Mouse (Mus musculus) B cell, adult 2 months (primary cell): ENCODE data around the gene Neurl3.
A peak's percentile ranks its signal among the peaks of the same experiment; 100 is the strongest.

Source experiments
- DNase-seq, 2 experiments: peaks; one replicate each; pipeline ENCODE4 v3.0.0; 2022

The Neurl3 gene

DNA sequence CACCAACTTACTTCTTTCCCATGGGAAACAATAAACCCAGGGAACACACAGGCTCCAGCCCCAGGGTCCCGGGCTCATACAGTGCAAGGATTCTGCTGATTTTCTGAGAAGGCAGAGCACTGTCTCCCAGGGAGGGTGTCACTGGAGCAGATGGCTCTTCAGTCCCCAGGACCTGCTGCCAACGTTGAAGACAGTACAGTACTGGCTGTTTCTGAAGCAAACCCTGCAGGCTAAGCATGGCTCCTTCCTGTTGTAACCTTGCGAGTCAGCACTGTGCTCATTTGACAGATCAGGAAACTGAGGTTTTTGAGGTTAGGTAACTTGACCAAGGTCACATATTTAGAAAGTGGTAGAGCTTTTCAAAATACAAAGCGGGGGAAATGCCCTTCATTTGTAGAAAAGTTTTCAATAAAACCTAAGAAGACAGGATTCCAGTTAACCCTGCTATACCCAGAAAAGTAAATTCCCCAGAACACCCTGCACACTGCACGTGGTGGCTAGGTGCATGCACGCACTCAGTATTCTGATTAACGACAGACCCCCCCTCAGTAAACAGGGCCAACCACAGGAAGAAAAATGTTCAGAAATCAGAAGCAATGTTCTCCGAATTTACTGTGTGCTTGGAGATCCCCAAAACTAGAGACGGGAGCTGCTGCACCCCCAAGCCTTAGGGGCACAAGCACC, 22.1 kb upstream of the Neurl3 start:
- peak in 1 of 2 experiments; percentile 45 for DNase-seq

DNA sequence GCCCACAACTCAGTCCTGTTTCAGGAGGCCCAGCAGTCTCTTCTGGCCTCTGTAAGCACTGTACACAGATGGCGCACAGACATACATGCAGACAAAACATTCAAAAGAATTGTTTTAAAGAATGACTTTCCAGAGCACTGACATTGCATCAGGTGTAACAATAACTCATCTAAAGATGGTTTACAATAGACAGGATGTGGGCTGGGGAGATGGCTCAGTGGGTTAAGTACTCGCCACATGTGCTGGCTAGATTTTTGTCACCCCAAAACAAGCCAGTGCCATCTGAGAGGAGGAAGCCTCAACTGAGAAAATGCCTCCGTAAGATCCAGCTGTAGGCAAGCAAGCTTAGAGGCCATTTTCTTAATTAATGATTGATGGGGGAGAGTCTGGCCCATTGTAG, 19.9 kb upstream of the Neurl3 start:
- peak in 1 of 2 experiments; percentile 54 for DNase-seq

DNA sequence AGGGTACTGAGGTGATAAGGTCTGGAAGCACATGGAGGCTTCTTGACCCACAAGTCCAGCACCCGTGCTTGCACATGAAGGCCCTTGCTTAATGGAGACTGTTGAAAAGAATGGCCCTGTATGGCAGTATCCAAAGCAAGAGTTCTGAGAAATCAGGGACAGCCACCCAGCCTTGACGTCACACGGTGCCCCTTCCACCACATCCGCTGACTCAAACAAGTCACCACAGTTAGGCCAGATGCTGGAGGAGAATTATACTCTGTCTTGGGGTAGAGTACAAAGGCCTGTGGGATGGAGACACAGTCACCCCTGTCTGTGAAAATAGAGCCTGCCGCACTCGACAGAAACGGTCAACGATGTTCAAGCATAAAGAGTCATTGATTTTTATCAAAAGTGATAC, 19.0 kb upstream of the Neurl3 start:
- no peak for DNase-seq

DNA sequence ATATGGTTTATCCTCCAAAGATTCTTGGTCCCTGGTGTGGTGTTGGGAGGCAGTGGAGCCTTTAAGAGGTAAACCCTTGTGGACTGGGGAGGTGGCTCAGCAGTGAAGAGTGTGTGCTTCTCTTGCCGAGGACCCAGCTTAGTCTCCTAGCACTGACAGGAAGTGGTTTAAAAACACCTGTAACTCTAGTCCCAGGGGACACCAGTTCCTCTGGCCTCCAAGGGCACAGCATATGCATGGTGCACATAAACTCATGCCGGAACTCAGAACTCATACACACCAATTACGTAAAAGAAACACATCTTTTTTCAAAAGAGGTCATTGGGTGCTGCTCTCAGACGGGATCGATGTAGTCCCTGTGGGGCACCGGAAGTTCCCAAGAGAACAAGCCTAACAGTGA, 7.4 kb upstream of the Neurl3 start:
- DNase-seq = peak; percentile 77 to 82

- no peak for DNase-seq
Observed at GRCm38 (mm10) chr1:36280938-36281337, 6.5 kb upstream of the Neurl3 start.

DNA sequence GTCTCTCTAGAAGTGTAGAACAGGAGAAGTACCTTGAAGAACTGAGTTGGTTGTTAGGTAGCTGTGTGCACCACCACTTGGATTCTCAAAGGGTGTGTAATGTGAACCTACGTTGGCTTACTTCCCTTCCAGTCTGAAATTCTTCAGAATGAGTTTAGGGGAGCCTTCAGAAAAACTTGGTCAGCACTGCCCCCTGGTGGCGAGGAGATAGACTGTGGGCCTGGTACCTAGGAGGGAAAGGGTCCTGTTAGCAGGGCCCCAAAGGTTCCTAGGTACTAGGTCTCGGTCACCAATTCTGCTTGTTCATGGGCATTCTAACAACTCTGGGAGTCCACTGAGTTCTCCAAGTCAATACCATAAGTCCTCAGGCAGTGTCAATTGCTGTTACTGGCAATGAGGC, 4.7 kb upstream of the Neurl3 start:
- DNase-seq = peak; percentile 95 to 96

- DNase-seq = peak; percentile 94
Observed at GRCm38 (mm10) chr1:36277267-36278060, 3.0 kb upstream of the Neurl3 start.

DNA sequence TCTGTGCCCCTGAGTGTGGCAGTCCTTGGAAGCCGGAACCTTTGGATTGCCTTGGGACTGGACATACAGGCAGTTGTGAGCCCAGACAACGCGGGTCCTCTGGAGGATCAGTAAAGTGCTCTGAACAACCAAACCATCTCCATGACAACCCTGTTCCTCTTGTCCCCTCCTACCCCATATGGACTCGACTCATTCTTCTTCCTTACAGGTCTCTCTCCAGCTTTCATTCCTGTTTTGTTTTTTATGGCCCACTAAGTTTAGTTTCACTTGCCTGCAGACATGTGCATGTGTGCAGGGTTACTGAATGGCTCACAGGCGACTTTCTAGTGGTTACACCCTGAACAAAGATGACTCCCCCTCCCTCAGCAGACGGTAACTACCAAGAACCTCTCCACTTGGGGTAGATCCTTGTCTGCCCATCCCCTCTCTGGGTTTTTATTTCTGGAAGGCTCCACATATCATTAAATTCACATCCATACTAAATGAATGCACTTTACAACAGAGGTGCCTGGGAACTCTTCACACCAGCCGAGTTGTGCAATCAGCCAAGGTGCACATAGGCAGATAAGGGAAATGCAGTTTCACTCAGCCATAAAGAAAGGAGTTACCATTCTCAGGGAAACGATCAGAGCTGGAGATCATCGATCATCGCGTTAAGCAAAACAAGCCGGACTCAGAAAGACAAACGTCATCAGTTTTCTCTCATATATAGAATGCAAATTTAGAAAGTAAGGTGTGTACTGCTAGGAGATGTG, 1.3 kb upstream of the Neurl3 start:
- no peak for DNase-seq

GRCm38 (mm10) chr1:36273288-36273687, 1.2 kb downstream of the Neurl3 start:
- DNase-seq = peak; percentile 78 to 84

- peak; percentile 75 to 78 for DNase-seq
Observed at GRCm38 (mm10) chr1:36272546-36272945, 1.9 kb downstream of the Neurl3 start.

- DNase-seq = peak in 1 of 2 experiments; percentile 39
Observed at GRCm38 (mm10) chr1:36271516-36272230, 2.8 kb downstream of the Neurl3 start.

- no peak for DNase-seq
Observed at GRCm38 (mm10) chr1:36270666-36271065, 3.8 kb downstream of the Neurl3 start.

DNA sequence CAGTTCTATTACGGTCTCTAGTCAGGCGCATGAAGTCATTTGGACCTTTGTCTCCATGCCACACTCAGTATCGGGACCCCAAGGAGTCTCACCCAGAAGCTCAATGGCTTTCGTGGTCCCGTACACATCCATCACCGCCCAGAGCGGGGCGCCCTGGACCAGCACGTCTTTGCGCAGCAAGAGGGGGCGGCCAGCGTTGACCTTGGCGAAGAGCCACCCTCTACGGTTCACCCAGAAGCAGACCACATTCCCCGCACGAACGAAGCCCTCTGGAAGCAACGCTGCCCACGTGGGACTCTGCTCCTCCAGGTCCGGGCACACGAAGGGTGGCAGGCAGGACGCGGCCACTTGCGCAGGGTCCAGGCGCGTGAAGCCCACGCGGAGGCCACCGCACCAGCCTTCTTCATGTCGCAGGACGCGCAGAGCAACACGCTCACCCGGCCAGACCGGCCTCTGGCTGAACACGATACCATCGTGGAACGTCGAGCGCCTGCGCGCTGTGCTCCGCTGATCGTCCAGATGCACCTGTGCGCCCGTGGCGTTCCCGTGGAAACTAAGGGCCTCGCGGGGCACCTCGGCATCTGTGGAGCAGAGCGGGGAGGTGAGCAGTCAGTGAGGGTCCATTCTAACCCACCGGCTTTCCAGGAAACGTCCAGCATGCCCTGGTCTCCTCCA, 5.2 kb downstream of the Neurl3 start:
- DNase-seq = no peak

DNA sequence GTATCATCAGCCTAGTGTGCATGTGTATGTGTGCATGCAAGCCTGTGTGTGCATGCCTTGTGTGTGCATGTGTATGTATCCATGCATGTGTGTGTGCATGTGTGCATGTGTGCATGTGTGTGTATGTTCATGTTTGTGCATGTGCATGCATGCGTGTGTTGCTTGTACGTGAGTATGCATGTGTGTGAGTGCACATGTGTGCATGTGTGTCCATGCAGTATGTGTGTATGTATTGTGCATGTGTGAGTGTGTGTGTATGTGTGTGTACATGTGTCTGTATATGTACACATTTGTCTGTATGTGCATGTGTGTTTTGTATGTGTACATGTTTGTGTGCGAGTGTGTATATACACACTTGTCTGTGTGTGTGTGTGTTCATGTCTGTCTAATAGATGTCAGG, 6.9 kb downstream of the Neurl3 start:
- no peak for DNase-seq

GRCm38 (mm10) chr1:36266293-36266692, 8.2 kb downstream of the Neurl3 start:
- DNase-seq = no peak

DNA sequence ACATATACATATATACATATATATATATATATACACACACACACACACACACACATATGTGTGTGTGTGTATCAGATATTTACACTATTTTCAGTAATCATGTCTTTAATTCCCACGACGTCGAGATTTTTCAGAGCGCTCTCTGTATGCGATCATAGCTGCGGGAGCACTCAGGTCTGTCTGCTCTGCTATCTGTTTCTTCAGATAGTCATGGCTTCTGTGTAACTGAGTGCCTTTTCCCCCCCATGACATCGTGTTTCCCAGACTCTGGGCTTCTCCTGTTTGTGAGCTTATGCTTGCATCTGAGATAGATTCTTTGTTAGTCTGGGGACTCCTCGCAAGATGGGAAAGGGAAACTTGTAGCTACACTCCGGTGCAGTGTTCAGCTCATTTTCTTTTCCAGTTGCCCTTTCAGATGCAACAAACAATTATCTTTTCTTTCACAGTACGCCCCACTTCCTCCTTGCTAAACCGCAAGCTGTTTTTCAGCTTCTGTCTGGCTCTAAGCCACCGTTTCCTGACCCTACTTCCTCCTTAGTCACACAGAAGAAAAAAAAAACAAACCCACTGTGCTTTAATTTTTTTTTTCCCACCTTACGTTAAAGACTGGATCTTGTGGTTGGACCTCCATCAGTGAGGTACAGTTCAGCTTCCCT, 10.5 kb downstream of the Neurl3 start:
- DNase-seq = peak; percentile 74 to 80

- peak; percentile 74 to 78 for DNase-seq
Observed at GRCm38 (mm10) chr1:36261708-36262504, 12.6 kb downstream of the Neurl3 start.

DNA sequence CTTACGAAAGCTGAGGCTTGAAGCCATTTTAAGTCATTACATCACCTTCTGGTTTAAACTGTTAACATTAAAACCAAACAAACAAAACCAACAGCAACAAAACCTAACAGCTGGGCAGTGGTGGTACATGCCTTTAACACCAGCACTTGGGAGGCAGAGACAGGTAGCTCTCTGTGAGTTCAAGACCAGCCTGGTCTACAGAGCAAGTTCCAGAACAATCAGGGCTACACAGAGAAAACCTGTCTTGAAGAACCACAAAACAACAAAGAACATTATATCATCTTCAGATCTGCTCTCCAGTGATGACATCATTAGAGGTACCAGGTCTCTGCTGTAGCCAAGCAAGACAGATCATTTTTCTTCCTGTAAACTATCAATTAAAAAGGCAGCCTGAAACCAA, 14.1 kb downstream of the Neurl3 start:
- no peak for DNase-seq

- no peak for DNase-seq
Observed at GRCm38 (mm10) chr1:36259281-36259680, 15.2 kb downstream of the Neurl3 start.

DNA sequence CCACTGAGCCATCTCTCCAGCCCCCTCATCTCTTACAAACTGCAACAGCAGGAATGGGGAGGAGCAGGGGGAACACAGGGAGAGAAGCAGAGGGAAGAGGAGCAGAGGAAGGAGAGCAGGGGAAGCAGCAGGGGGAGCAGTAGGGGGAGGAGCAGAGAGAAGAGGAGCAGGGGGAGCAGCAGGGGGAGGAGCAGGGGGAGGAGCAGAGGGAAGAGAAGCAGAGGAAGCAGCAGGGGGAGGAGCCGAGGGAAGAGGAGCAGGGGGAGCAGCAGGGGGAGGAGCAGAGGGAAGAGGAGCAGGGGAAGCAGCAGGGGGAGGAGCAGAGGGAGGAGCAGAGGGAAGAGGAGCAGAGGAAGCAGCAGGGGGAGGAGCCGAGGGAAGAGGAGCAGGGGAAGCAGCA, 15.8 kb downstream of the Neurl3 start:
- no peak for DNase-seq

DNA sequence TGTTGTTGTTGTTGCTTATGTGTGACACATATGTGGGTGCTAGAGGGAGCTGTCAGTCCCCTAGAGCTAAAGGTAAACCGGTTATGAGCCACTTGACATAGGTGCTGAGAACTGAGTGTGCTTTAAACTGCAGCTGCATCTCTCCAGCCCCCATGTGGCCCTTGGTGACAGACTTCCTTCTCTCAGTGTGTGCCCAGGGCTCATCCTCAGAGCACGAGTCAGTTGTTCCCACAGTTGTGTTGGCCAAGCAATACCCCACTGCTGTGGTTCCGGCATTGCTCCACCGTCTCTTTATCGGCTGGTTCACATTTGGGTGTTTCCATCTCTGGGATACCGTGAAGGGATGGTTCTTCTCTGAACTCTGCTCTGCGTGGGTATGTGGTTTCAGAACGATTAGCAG, 17.2 kb downstream of the Neurl3 start:
- no peak for DNase-seq
